Mouse (Mus musculus) liver, adult 2 months (tissue): ENCODE results near the gene Lhx3. TPM values are rescaled to one million over a fixed set of nuclear protein-coding genes. Genes with fewer than 3 reads are reported as not detected.
A peak's percentile ranks its signal among the peaks of the same experiment; 100 is the strongest.

Experiments
- DNase-seq: peaks from one replicate; pipeline ENCODE4 v3.0.0-alpha.2; 2011; ENCODE audit warnings: low read depth, low spot score; ENCODE audit errors: extremely low read depth
- H3K27ac ChIP-seq: fragments of 200-500 bp; replicated peaks from 2 replicates; pipeline ENCODE4 v1.5.1; 2012; ENCODE audit warnings: low read depth, mild to moderate bottlenecking, control low read depth, inconsistent platforms, low read length; ENCODE audit not compliant: insufficient read depth
- H3K27me3 ChIP-seq: fragments of 200-500 bp; 2 replicates; pipeline ENCODE4 v1.6.1; 2012; ENCODE audit warnings: mild to moderate bottlenecking, moderate library complexity, low read length, inconsistent platforms; ENCODE audit not compliant: control insufficient read depth, insufficient read depth
- H3K36me3 ChIP-seq: fragments of 200-500 bp; 2 replicates; pipeline ENCODE4 v1.6.1; 2012; ENCODE audit warnings: low read length, inconsistent platforms; ENCODE audit not compliant: control insufficient read depth, insufficient read depth
- H3K4me1 ChIP-seq: fragments of 200-500 bp; 2 replicates; pipeline ENCODE4 v1.6.1; 2011; ENCODE audit warnings: low read length; ENCODE audit not compliant: control insufficient read depth, insufficient read depth
- H3K4me3 ChIP-seq: fragments of 200-500 bp; 2 replicates; pipeline ENCODE4 v1.5.1; 2011; ENCODE audit warnings: low read depth, mild to moderate bottlenecking, control low read depth, low read length, moderate library complexity; ENCODE audit not compliant: insufficient read depth
- H3K79me2 ChIP-seq: fragments of 200-500 bp; 2 replicates; pipeline ENCODE4 v1.6.1; 2012; ENCODE audit warnings: inconsistent platforms, mild to moderate bottlenecking, low read length, moderate library complexity; ENCODE audit not compliant: control insufficient read depth, insufficient read depth
- H3K9ac ChIP-seq: fragments of 200-500 bp; 2 replicates; pipeline ENCODE4 v1.6.1; 2012; ENCODE audit warnings: low read depth, mild to moderate bottlenecking, control low read depth, inconsistent platforms, low read length
- CTCF ChIP-seq: fragments of 200-500 bp; IDR thresholded peaks from 2 replicates; pipeline ENCODE4 v1.5.1; 2011; ENCODE audit warnings: low read depth, low read length, control low read depth
- POLR2A ChIP-seq: fragments of 200-500 bp; IDR thresholded peaks from 2 replicates; pipeline ENCODE4 v1.6.1; 2011; ENCODE audit warnings: low read length, control low read depth; ENCODE audit not compliant: insufficient read depth; ENCODE audit errors: extremely low read depth
- whole genome bisulfite sequencing: fragments of 180-500 bp; shearing (Covaris S2); methylation state at CpG from one replicate; pipeline ENCODE4 v1.1.7; 2018; 5-methylcytosine and 5-hydroxymethylcytosine counted together
- polyA plus RNA-seq: library from polyadenylated mRNA; depleted of rRNA; stranded (reverse); fragments of >200 nt; gene quantifications from 2 replicates; pipeline ENCODE4 v1.2.3, GENCODE M21; 2012
- total RNA-seq: library from RNA; depleted of rRNA; stranded (reverse); fragments of >200 nt; gene quantifications from 2 replicates; pipeline ENCODE4 v1.2.3, GENCODE M21; 2014

Lhx3 gene
- total and polyA plus RNA-seq, 2 experiments: not detected

DNA sequence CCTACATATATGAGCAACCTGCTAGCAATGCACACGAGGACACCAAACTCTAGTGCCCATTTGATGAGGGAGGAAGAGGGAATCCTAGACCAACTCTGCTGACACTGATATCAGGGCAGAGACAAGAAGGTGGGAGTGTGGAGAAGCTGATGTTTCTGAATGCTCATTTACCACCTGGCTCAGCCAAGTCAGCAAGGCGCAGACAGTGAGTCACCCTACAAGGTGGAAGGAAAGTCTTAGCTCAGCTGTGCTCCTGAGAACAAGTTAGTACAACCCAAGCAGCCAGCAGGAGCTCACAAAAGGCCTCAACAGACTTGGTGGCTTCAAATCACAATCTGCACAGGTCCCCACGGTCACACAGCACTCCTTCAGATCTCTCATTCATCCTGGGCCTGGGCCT, 23.3 kb upstream of the Lhx3 start:
- WGBS: 81% methylated on average over 3 of the region's 3 CpGs
- Histone ChIP-seq H3K27me3 (no peaks in the 10 kb centered on the region), H3K27ac (no peak overlapping the region), H3K79me2 (no peaks in the 10 kb centered on the region; the same call in 1 of the 2 replicates), H3K36me3 (no peaks in the 10 kb centered on the region), H3K4me3 (no peak overlapping the region), H3K4me1 (no peaks in the 10 kb centered on the region), H3K9ac (no peak overlapping the region)
- TF ChIP-seq CTCF (no peak), POLR2A (no peak)
- DNase-seq: no peak

- Histone ChIP-seq H3K27ac (no peak overlapping the region), H3K36me3 (no peaks in the 10 kb centered on the region; the same call in 1 of the 2 replicates), H3K9ac (no peak overlapping the region), H3K79me2 (no peaks in the 10 kb centered on the region; the same call in 1 of the 2 replicates), H3K4me3 (no peak overlapping the region), H3K4me1 (no peaks in the 10 kb centered on the region), H3K27me3 (no peaks in the 10 kb centered on the region)
- no peak for TF ChIP-seq POLR2A
- no peak for TF ChIP-seq CTCF
- no peak for DNase-seq
- WGBS: 72% methylated on average over 4 of the region's 4 CpGs
Observed at GRCm38 (mm10) chr2:26230253-26230652, 22.2 kb upstream of the Lhx3 start.

- TF ChIP-seq CTCF (peak; percentile 66), POLR2A (no peak)
- no peak overlapping the region for H3K27ac ChIP-seq
- peaks cover 3% of the 10 kb centered on the region; the same call in 1 of the 2 replicates for H3K36me3 ChIP-seq
- H3K27me3 ChIP-seq: no peaks in the 10 kb centered on the region
- WGBS: 90% methylated on average over 1 of the region's 1 CpGs
- H3K4me1 ChIP-seq: no peaks in the 10 kb centered on the region
- H3K9ac ChIP-seq: no peak overlapping the region
- no peaks in the 10 kb centered on the region; the same call in 1 of the 2 replicates for H3K79me2 ChIP-seq
- DNase-seq: peak; percentile 43
- no peak overlapping the region for H3K4me3 ChIP-seq
Observed at GRCm38 (mm10) chr2:26227788-26228187, 19.7 kb upstream of the Lhx3 start.

GRCm38 (mm10) chr2:26225242-26225641, 17.2 kb upstream of the Lhx3 start:
- no peak for DNase-seq
- no peak overlapping the region for H3K9ac ChIP-seq
- H3K79me2 ChIP-seq: no peaks in the 10 kb centered on the region
- H3K4me3 ChIP-seq: no peak overlapping the region
- H3K36me3 ChIP-seq: peaks cover 10% of the 10 kb centered on the region; the same call in 1 of the 2 replicates
- TF ChIP-seq POLR2A (no peak), CTCF (no peak)
- H3K27me3 ChIP-seq: no peaks in the 10 kb centered on the region
- 89% methylated on average over 4 of the region's 4 CpGs for WGBS
- H3K4me1 ChIP-seq: no peaks in the 10 kb centered on the region
- H3K27ac ChIP-seq: no peak overlapping the region

DNA sequence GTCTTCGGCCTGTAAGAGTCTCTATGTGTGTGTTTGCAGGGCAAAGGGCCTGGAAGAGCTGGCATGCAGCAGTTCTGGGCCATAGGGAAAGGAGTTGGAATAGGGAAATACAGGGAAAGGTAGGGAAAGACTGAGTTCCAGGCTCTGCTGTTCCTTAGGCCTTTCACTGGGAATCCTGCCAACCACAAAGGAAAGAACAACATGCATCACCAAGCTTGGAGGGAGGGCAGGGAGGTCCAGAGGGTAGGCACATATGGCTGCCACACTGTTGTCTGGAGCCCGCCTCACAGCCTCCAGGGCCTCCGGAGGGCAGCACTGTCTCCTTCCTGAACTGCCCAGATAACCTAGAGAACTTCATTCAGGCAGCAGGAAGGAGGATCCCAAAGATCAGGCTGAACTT, 15.9 kb upstream of the Lhx3 start:
- H3K4me3 ChIP-seq: no peak overlapping the region
- H3K79me2 ChIP-seq: no peaks in the 10 kb centered on the region
- no peak for DNase-seq
- TF ChIP-seq POLR2A (no peak), CTCF (no peak)
- H3K27me3 ChIP-seq: no peaks in the 10 kb centered on the region
- H3K36me3 ChIP-seq: peaks cover 10% of the 10 kb centered on the region; the same call in 1 of the 2 replicates
- no peak overlapping the region for H3K9ac ChIP-seq
- no peaks in the 10 kb centered on the region for H3K4me1 ChIP-seq
- no peak overlapping the region for H3K27ac ChIP-seq
- 75% methylated on average over 3 of the region's 3 CpGs for WGBS

GRCm38 (mm10) chr2:26214526-26214925, 6.4 kb upstream of the Lhx3 start:
- TF ChIP-seq CTCF (no peak), POLR2A (no peak)
- Histone ChIP-seq H3K4me3 (no peak overlapping the region), H3K79me2 (no peaks in the 10 kb centered on the region), H3K4me1 (0 out of 2 replicates have a peak, but pooled peaks cover 2% of the 10 kb centered on the region), H3K27me3 (no peaks in the 10 kb centered on the region), H3K9ac (no peak overlapping the region), H3K36me3 (peaks cover 11% of the 10 kb centered on the region), H3K27ac (no peak overlapping the region)
- peak; percentile 36 for DNase-seq
- 13% methylated on average over 3 of the region's 3 CpGs for WGBS
